Mouse (Mus musculus): Measurements from ENCODE around the gene Kif7.

The Kif7 gene

GRCm38 (mm10) chr7:79721386-79721977 lies 6.0 kb upstream of the Kif7 start:
- peak; percentile 41 for DNase-seq

GRCm38 (mm10) chr7:79710831-79711230 lies 4.7 kb downstream of the Kif7 start:
- DNase-seq: no peak

- no peak for DNase-seq
Observed at GRCm38 (mm10) chr7:79710130-79710607, 5.4 kb downstream of the Kif7 start.

GRCm38 (mm10) chr7:79705210-79705609 lies 10.3 kb downstream of the Kif7 start:
- no peak for DNase-seq

- no peak for DNase-seq
Observed at GRCm38 (mm10) chr7:79702755-79703154, 12.8 kb downstream of the Kif7 start.

GRCm38 (mm10) chr7:79696495-79696894 lies 19.0 kb downstream of the Kif7 start:
- DNase-seq: peak; percentile 39

GRCm38 (mm10) chr7:79680231-79680630 lies 35.3 kb downstream of the Kif7 start:
- DNase-seq: no peak

- peak; percentile 9 for DNase-seq
Observed at GRCm38 (mm10) chr7:79679186-79679585, 36.3 kb downstream of the Kif7 start.

- no peak for DNase-seq
Observed at GRCm38 (mm10) chr7:79670900-79671604, 44.5 kb downstream of the Kif7 start.

- DNase-seq: no peak
Observed at GRCm38 (mm10) chr7:79666690-79667089, 48.8 kb downstream of the Kif7 start.

- no peak for DNase-seq
Observed at GRCm38 (mm10) chr7:79661253-79661890, 54.1 kb downstream of the Kif7 start.

GRCm38 (mm10) chr7:79660291-79661150 lies 55.0 kb downstream of the Kif7 start:
- DNase-seq: no peak

- DNase-seq: peak; percentile 99
Observed at GRCm38 (mm10) chr7:79659578-79660290, 55.8 kb downstream of the Kif7 start, which contains the start of gene Ticrr. Gene Ticrr, plus strand, starts transcription at chr7:79660196.

- DNase-seq: no peak
Observed at GRCm38 (mm10) chr7:79654586-79654985, 60.9 kb downstream of the Kif7 start.

GRCm38 (mm10) chr7:79654185-79654584 lies 61.3 kb downstream of the Kif7 start:
- DNase-seq: no peak

GRCm38 (mm10) chr7:79649005-79649404 lies 66.5 kb downstream of the Kif7 start:
- peak; percentile 62 for DNase-seq
